Mouse (Mus musculus) CD4-positive naive resting alpha-beta T cell, adult 57 days (primary cell): Measurements from ENCODE around the gene Gm3298. TPM values are rescaled to one million over a fixed set of nuclear protein-coding genes. Genes with fewer than 3 reads are reported as not detected.

ENCODE experiments used
- total RNA-seq: library from RNA; stranded (reverse); gene quantifications from one replicate; pipeline ENCODE4 v1.2.4, GENCODE M21; 2023

Gene Gm3298
- total RNA-seq: not detected

DNA sequence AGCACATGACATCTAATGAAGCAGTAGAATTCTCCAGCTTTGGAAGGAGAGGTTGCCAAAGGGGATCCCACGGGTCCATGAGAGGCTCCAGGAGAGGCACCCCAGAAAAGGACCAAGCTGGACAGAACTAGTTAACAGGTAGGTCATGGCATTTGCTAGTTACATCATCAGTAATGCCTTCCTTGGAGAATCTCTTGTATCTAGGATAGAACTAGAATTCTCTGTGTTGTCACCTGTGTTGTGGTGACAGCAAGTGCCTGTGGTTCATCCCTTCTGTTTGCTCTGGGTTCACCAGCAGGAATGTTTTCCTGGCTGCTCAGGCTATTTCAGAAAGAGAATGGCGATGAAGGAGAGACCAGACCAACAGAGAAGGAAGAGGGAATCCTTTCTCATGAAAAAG is at the start of gene Gm3298:
TSS of gene Gm3298 (plus strand) at position 301 of the 400 bp plus-strand sequence.

DNA sequence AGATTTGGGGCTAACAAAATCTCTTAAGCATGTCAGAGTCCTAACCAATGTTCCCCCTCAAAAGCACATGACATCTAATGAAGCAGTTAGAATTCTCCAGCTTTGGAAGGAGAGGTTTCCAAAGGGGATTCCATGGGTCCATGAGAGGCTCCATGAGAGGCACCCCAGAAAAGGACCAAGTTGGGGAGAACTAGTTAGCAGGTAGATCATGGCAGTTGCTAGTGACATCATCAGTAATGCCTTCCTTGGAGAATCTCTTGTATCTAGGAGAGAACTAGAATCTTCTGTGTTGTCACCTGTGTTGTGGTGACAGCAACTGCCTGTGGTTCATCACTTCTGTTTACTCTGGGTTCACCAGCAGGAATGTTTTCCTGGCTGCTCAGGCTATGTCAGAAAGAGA is 32.1 kb upstream of the Gm3298 start, which contains the start of gene Gm8297:
TSS of gene Gm8297 (plus strand) at position 301 of the 400 bp plus-strand sequence.

DNA sequence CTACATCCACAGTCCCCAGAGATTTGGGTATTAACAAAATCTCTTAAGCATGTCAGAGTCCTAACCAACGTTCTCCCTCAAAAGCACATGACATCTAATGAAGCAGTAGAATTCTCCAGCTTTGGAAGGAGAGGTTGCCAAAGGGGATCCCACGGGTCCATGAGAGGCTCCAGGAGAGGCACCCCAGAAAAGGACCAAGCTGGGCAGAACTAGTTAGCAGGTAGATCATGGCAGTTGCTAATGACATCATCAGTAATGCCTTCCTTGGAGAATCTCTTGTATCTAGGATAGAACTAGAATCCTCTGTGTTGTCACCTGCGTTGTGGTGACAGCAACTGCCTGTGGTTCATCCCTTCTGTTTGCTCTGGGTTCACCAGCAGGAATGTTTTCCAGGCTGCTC is 34.6 kb downstream of the Gm3298 start, which contains the start of gene 4930555G01Rik:
TSS of gene 4930555G01Rik (plus strand) at position 301 of the 400 bp plus-strand sequence.

Other genes starting within 250 kb of the Gm3298 start
- not detected for gene Gm9602, start 239.6 kb upstream of the Gm3298 start, total RNA-seq
- gene Gm3269, start 177.8 kb upstream of the Gm3298 start, total RNA-seq: not detected
- gene Gm3264, start 160.3 kb upstream of the Gm3298 start, total RNA-seq: not detected
- not detected for gene Gm3278, start 123.5 kb upstream of the Gm3298 start, total RNA-seq
- gene Gm8297, start 32.0 kb upstream of the Gm3298 start, total RNA-seq: not detected
- not detected for gene 4930555G01Rik, start 34.7 kb downstream of the Gm3298 start, total RNA-seq
- not detected for gene Gm8281, start 55.1 kb downstream of the Gm3298 start, total RNA-seq
- not detected for gene Gm8279, start 115.6 kb downstream of the Gm3298 start, total RNA-seq
- not detected for gene Gm3317, start 148.6 kb downstream of the Gm3298 start, total RNA-seq
- gene Gm8271, start 169.9 kb downstream of the Gm3298 start, total RNA-seq: not detected
- not detected for gene Gm3526, start 244.7 kb downstream of the Gm3298 start, total RNA-seq